8 mouse cellular contexts compared by ENCODE assay signal in genomic region chr11:113752158-113752661, GRCm38 (mm10). TPM values are rescaled to one million over a fixed set of nuclear protein-coding genes. Genes with fewer than 3 reads are reported as not detected.
A peak's percentile ranks its signal among the peaks of the same experiment; 100 is the strongest.
DNase-seq lines count a peak whose midpoint lies in the region; ATAC-seq and TF ChIP-seq lines count a peak whose summit lies in the region.

No protein-coding gene starts in this region.

- peak overlapping the region; percentile 88 for H3K9ac ChIP-seq in limb, embryonic 14.5 days (ENCODE audit: low read depth, low read length, severe bottlenecking)
- peak overlapping the region; percentile 87; the same call in 1 of the 2 replicates for H3K9ac ChIP-seq in neural tube, embryonic 14.5 days (replicated peaks; ENCODE audit: low read depth, low read length)

- ATAC-seq in erythroid progenitor cell, adult 5-6 weeks (replicated peaks; ENCODE audit: low FRiP score, poor library complexity, severe bottlenecking), result peak; percentile 6
- peak; percentile 2; the same call in 1 of the 2 replicates for ATAC-seq in limb, embryonic 14.5 days (ENCODE audit: low FRiP score, low read depth)
- 0 out of 2 replicates have a peak, but pooled peaks have one; percentile 0 for ATAC-seq in neural tube, embryonic 14.5 days (ENCODE audit: low read depth)

- H3K27me3 ChIP-seq in limb, embryonic 14.5 days (ENCODE audit: control insufficient read depth, insufficient read depth, low read length), result no peaks in the 10 kb centered on the region
- no peaks in the 10 kb centered on the region for H3K27me3 ChIP-seq in neural tube, embryonic 14.5 days (ENCODE audit: control insufficient read depth, insufficient read depth, low read length)

- peaks cover 12% of the 10 kb centered on the region for H3K36me3 ChIP-seq in limb, embryonic 14.5 days (ENCODE audit: control insufficient read depth, insufficient read depth, low read length)
- no peaks in the 10 kb centered on the region for H3K36me3 ChIP-seq in neural tube, embryonic 14.5 days (ENCODE audit: control insufficient read depth, insufficient read depth, low read length)

- H3K4me1 ChIP-seq in limb, embryonic 14.5 days (ENCODE audit: control insufficient read depth, insufficient read depth, low read length), result peaks cover 30% of the 10 kb centered on the region
- peaks cover 30% of the 10 kb centered on the region for H3K4me1 ChIP-seq in neural tube, embryonic 14.5 days (ENCODE audit: control insufficient read depth, insufficient read depth, low read length)

- H3K4me3 ChIP-seq in limb, embryonic 14.5 days (replicated peaks; ENCODE audit: low read length), result peak overlapping the region; percentile 90
- H3K4me3 ChIP-seq in neural tube, embryonic 14.5 days (ENCODE audit: low read depth, low read length), result peak overlapping the region; percentile 87

- no peak for TF ChIP-seq POLR2A in limb, embryonic 14.5 days (IDR thresholded peaks at IDR 0.05; ENCODE audit: borderline replicate concordance, extremely low read depth, insufficient read depth, insufficient read length)

- WGBS in limb, embryonic 14.5 days, result 14% methylated on average over 15 of the region's 15 CpGs
- WGBS in neural tube, embryonic 14.5 days, result 16% methylated on average over 15 of the region's 15 CpGs

- H3K9me3 ChIP-seq in limb, embryonic 14.5 days (ENCODE audit: control insufficient read depth, low read length), result no peaks in the 10 kb centered on the region
- H3K9me3 ChIP-seq in neural tube, embryonic 14.5 days (ENCODE audit: control insufficient read depth, low read length), result no peaks in the 10 kb centered on the region

- peak overlapping the region; percentile 97 for H3K27ac ChIP-seq in limb, embryonic 14.5 days (replicated peaks; ENCODE audit: low read depth, low read length)
- H3K27ac ChIP-seq in neural tube, embryonic 14.5 days (ENCODE audit: low read depth, low read length), result peak overlapping the region; percentile 91; the same call in 1 of the 2 replicates

- DNase-seq in 3T3-L1 (ENCODE audit: low read depth, low spot score), result peak; percentile 38
- DNase-seq in CD4-positive helper T cell, adult 2 months (ENCODE audit: low read depth, low spot score), result peak; percentile 62
- DNase-seq in limb, embryonic 14.5 days (ENCODE audit: low spot score), result no peak
- DNase-seq in adrenal gland, postnatal 25 days, result no peak
- DNase-seq in frontal cortex, postnatal 14 days (ENCODE audit: low spot score in 2 of 2), result no peak
- no peak for DNase-seq in layer of hippocampus, adult 8-10 months (ENCODE audit: low spot score in 2 of 2)

- peak overlapping the region; percentile 75 for H3K4me2 ChIP-seq in limb, embryonic 14.5 days (replicated peaks; ENCODE audit: low read depth, low read length, severe bottlenecking)
- peak overlapping the region; percentile 48 for H3K4me2 ChIP-seq in neural tube, embryonic 14.5 days (ENCODE audit: low read depth, low read length)

RNA-seq across cellular contexts. Expression of gene Cdc42ep4, which starts 0.5 kb away (rescaled TPM):
- total RNA-seq in erythroid progenitor cell, adult 5-6 weeks (2015; ENCODE audit: low replicate concordance), result 18.0 and 19.8 TPM in 2 replicates
- 31.3 and 33.8 TPM in 2 replicates for total RNA-seq in erythroid progenitor cell, adult 5-6 weeks (2017; ENCODE audit: low replicate concordance)
- 47.3 and 61.4 TPM in 2 replicates for polyA plus RNA-seq in limb, embryonic 14.5 days (2012; rRNA removed)
- 49.6 and 57.3 TPM in 2 replicates for polyA plus RNA-seq in limb, embryonic 14.5 days (2014; fragmentation: Nextera tagmentation; extraction: Ambion mirVana)
- polyA plus RNA-seq in neural tube, embryonic 14.5 days (2014; fragmentation: Nextera tagmentation; extraction: Ambion mirVana), result 37.0 and 41.4 TPM in 2 replicates
- total RNA-seq in adrenal gland, postnatal 25 days (2021), result 114 and 133 TPM in 2 replicates
- total RNA-seq in layer of hippocampus, adult 8-10 months (2022), result 10 to 100 TPM; 32.4 to 41.1 (median 37.3) TPM

RNA-seq across cellular contexts. Expression of gene Cpsf4l, which starts 42.4 kb away (rescaled TPM):
- total RNA-seq in erythroid progenitor cell, adult 5-6 weeks (2015; ENCODE audit: low replicate concordance), result not detected in 2 replicates
- total RNA-seq in erythroid progenitor cell, adult 5-6 weeks (2017; ENCODE audit: low replicate concordance), result not detected in 2 replicates
- polyA plus RNA-seq in limb, embryonic 14.5 days (2012; rRNA removed), result 0.88 and 1.3 TPM in 2 replicates
- 1.2 and 1.3 TPM in 2 replicates for polyA plus RNA-seq in limb, embryonic 14.5 days (2014; fragmentation: Nextera tagmentation; extraction: Ambion mirVana)
- polyA plus RNA-seq in neural tube, embryonic 14.5 days (2014; fragmentation: Nextera tagmentation; extraction: Ambion mirVana), result 0.31 and 0.72 TPM in 2 replicates
- total RNA-seq in adrenal gland, postnatal 25 days (2021), result 0.76 TPM in 2 replicates
- total RNA-seq in layer of hippocampus, adult 8-10 months (2022), result under 1 TPM in 1 of 4 experiments, not detected in 3; 0.68 TPM

Comparison
In these comparisons a context has a peak if more than half of its experiments do, and no peak if none do; other contexts are left out.
1. DNase-seq: peak in 3T3-L1 (single experiment) and CD4-positive helper T cell, adult 2 months (single experiment); none in limb, embryonic 14.5 days (single experiment), adrenal gland, postnatal 25 days (single experiment), frontal cortex, postnatal 14 days (0 of 2) and layer of hippocampus, adult 8-10 months (0 of 2).
2. Peak in every context shown above with its lines, with median percentiles within 50 percentile points of each other: ATAC-seq.